In genomic region chr10:121047440-121047839, GRCm38 (mm10) we compare ENCODE assay signal across 13 mouse cellular contexts. TPM values are rescaled to one million over a fixed set of nuclear protein-coding genes. Genes with fewer than 3 reads are reported as not detected.
"Had no signal": no experiment of that assay in that cellular context is flagged by ENCODE, and none has a peak within 500 bp of the region (broad histone marks: within the 10 kb centered on the region; RNA-seq: fewer than 3 reads in every experiment).

No protein-coding gene starts in this region.

- H3K9me3 ChIP-seq: limb, embryonic 10.5 days; liver, embryonic 12.5 days had no signal

- DNase-seq: kidney, adult 11 months; kidney, adult 9 months; kidney, postnatal 4 days; lung, postnatal 36 days; midbrain, embryonic 14.5 days; right cerebral cortex, adult 18-20 months; spleen, adult 18-20 months; thymus, postnatal 4 days had no signal

- H3K4me3 ChIP-seq: left cerebral cortex, adult 2 months; limb, embryonic 10.5 days; liver, embryonic 12.5 days had no signal

- ATAC-seq: liver, embryonic 12.5 days had no signal

- H3K4me2 ChIP-seq: liver, embryonic 12.5 days had no signal

- H3K36me3 ChIP-seq: limb, embryonic 10.5 days; liver, embryonic 12.5 days had no signal

- H3K27me3 ChIP-seq: liver, embryonic 12.5 days had no signal

- H3K9ac ChIP-seq: liver, embryonic 12.5 days had no signal

- H3K4me1 ChIP-seq: limb, embryonic 10.5 days; liver, embryonic 12.5 days had no signal

- H3K27ac ChIP-seq: kidney, postnatal 0 days; left cerebral cortex, adult 2 months; limb, embryonic 10.5 days; liver, embryonic 12.5 days had no signal

RNA-seq across cellular contexts. Expression of gene Wif1, which starts 13.7 kb away (rescaled TPM):
- total RNA-seq: monocyte, adult 5-6 weeks had no signal
